Mouse (Mus musculus) megakaryocyte, embryonic 14.5 days (primary cell): ENCODE measurements at regions not wholly inside any gene's neighbourhood (a gene's known extent, or its start where the extent isn't known, plus 50 kb on each side); places are given as distances from the start of the nearest gene placed in this dataset.

Experiments used
- FLI1 ChIP-seq: IDR thresholded peaks from 2 replicates; pipeline ENCODE4 v1.6.1; 2012; ENCODE audit warnings: low read length, inconsistent platforms, mixed read lengths
- GATA1 ChIP-seq: IDR thresholded peaks from 3 replicates; pipeline ENCODE4 v1.6.1; 2012; ENCODE audit warnings: mixed read lengths, low read length, inconsistent platforms, borderline replicate concordance

- TF ChIP-seq GATA1 (no peak), FLI1 (no peak)
These were observed 70.4 kb upstream of the Arg1 start for GRCm38 (mm10) chr10:24997661-24998060.
